Mouse (Mus musculus): ENCODE measurements at regions not wholly inside any gene's neighbourhood (a gene's known extent, or its start where the extent isn't known, plus 50 kb on each side); places are given as distances from the start of the nearest gene placed in this dataset.

GRCm38 (mm10) chr2:34082486-34082885 is 194.7 kb upstream of the Mvb12b start:
- TF ChIP-seq CTCF (conservative IDR thresholded peaks at IDR 0.05; ENCODE audit: low read length) (no peak), POU5F1 (IDR thresholded peaks at IDR 0.05; ENCODE audit: borderline replicate concordance, low read length) (no peak)

All from E14TG2a.4 (cell line).